Mouse (Mus musculus) E14TG2a.4 (cell line): ENCODE measurements around the gene Megf8.
A peak's percentile ranks its signal among the peaks of the same experiment; 100 is the strongest.

Experiments
- H3K27me3 ChIP-seq: 2 replicates; pipeline ENCODE4 v1.6.1; 2014; ENCODE audit warnings: low read length, control low read depth; ENCODE audit not compliant: insufficient read depth
- H3K36me3 ChIP-seq: 2 replicates; pipeline ENCODE4 v1.6.1; 2014; ENCODE audit warnings: low read length, control low read depth; ENCODE audit not compliant: insufficient read depth
- H3K4me1 ChIP-seq: replicated peaks from 2 replicates; pipeline ENCODE4 v1.6.1; 2014; ENCODE audit warnings: low read depth, low read length, control low read depth
- H3K4me3 ChIP-seq: replicated peaks from 2 replicates; pipeline ENCODE4 v1.5.1; 2014; ENCODE audit warnings: mild to moderate bottlenecking, low read length
- H3K9me3 ChIP-seq: 2 replicates; pipeline ENCODE4 v1.6.1; 2014; ENCODE audit warnings: low read length, control low read depth
- CTCF ChIP-seq: conservative IDR thresholded peaks from 2 replicates; pipeline ENCODE4 v1.5.1; 2014; ENCODE audit warnings: low read length
- NANOG ChIP-seq: IDR thresholded peaks from 2 replicates; pipeline ENCODE4 v1.6.1; 2014; ENCODE audit warnings: borderline replicate concordance, low read length, mixed read lengths
- POU5F1 ChIP-seq: IDR thresholded peaks from 2 replicates; pipeline ENCODE4 v1.6.1; 2014; ENCODE audit warnings: low read length, borderline replicate concordance

Megf8 gene

DNA sequence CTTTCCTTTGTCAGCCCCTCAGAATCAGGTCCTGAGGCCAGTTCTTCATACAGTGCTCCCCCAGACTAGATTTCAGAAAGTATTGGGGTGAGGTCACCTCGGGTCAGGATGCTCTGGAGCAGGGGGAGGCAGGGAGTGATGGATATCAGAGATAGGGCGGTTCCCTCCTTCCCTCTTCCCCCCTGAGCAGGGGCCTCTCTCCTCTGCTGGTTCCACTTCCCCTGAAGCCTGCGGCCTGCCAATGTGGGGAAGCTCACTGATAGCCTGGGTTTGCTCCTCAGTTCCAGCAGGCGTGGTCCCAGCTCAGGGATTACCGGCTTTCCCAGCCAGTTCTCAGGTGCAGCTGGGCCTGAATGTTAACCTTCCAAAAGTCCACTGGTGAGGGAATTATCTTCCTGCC is 33.3 kb upstream of the Megf8 start:
- H3K4me3 ChIP-seq: peak overlapping the region; percentile 91
- H3K4me1 ChIP-seq: peaks cover 78% of the 10 kb centered on the region
- H3K27me3 ChIP-seq: no peaks in the 10 kb centered on the region
- no peak for TF ChIP-seq POU5F1
- TF ChIP-seq NANOG: no peak
- no peak for TF ChIP-seq CTCF
- peaks cover 49% of the 10 kb centered on the region for H3K36me3 ChIP-seq
- no peaks in the 10 kb centered on the region for H3K9me3 ChIP-seq

DNA sequence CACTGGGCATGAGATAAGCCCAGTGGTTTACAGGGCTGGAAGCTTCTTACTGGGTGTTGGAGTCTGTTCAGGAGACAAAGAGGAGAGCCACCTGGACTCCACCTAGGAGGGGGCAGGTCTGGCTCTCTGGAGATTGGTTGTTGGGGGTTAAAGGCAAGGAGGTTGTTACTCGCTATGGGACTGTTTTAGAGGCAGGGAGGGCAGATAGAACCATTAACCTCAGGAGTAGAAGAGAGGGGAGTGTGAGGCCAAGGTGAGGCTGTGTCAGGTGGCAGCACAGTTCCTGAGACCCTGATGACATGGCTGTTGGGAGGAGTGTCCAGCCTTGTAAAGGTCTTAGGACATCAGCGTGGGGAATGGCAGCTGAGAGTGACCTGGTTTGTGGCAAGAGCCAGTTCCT is 32.8 kb upstream of the Megf8 start:
- TF ChIP-seq CTCF (no peak), POU5F1 (no peak), NANOG (no peak)
- peak overlapping the region; percentile 91 for H3K4me3 ChIP-seq
- H3K4me1 ChIP-seq: peaks cover 84% of the 10 kb centered on the region
- H3K9me3 ChIP-seq: no peaks in the 10 kb centered on the region
- H3K27me3 ChIP-seq: no peaks in the 10 kb centered on the region
- H3K36me3 ChIP-seq: peaks cover 54% of the 10 kb centered on the region

GRCm38 (mm10) chr7:25284766-25285165 is 32.2 kb upstream of the Megf8 start:
- TF ChIP-seq CTCF: no peak
- no peak for TF ChIP-seq POU5F1
- TF ChIP-seq NANOG: no peak
- Histone ChIP-seq H3K27me3 (no peaks in the 10 kb centered on the region), H3K4me3 (no peak overlapping the region), H3K4me1 (peaks cover 85% of the 10 kb centered on the region), H3K36me3 (peaks cover 60% of the 10 kb centered on the region), H3K9me3 (no peaks in the 10 kb centered on the region)

DNA sequence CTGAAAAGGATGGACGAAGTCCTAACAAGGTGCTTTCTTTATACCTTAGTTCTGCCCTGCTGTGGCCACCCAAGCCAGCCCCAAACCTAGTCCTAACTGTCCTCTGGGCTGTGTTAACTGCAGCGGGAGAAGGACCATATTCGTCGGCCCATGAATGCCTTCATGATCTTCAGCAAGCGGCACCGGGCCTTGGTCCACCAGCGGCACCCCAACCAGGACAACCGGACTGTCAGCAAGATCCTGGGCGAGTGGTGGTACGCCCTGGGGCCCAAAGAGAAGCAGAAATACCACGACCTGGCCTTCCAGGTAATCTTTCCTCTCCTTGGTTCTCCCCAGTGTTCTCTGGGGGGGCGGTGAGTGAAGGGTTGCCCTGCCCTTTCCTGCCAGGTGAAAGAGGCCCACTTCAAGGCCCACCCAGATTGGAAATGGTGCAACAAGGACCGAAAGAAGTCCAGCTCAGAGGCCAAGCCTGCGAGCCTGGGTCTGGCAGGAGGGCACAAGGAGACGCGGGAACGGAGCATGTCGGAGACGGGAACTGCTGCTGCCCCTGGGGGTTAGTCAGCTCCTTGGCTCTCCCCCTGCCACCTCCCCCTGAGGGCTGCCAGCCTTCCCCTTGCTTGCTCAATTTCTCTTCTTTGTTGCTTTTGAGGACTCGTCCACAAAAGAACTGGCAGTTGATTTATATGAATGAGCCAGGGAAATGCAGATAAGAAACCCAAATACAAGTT is 31.3 kb upstream of the Megf8 start:
- Histone ChIP-seq H3K4me3 (no peak overlapping the region), H3K4me1 (peaks cover 84% of the 10 kb centered on the region), H3K9me3 (no peaks in the 10 kb centered on the region), H3K36me3 (peaks cover 69% of the 10 kb centered on the region), H3K27me3 (no peaks in the 10 kb centered on the region)
- TF ChIP-seq NANOG (no peak), POU5F1 (no peak)

GRCm38 (mm10) chr7:25286989-25287388 is 30.0 kb upstream of the Megf8 start:
- no peak overlapping the region for H3K4me3 ChIP-seq
- no peaks in the 10 kb centered on the region for H3K27me3 ChIP-seq
- H3K9me3 ChIP-seq: no peaks in the 10 kb centered on the region
- H3K36me3 ChIP-seq: peaks cover 82% of the 10 kb centered on the region
- TF ChIP-seq POU5F1: no peak
- no peak for TF ChIP-seq NANOG
- peak; percentile 23; the same call in 1 of the 2 replicates for TF ChIP-seq CTCF
- peaks cover 86% of the 10 kb centered on the region for H3K4me1 ChIP-seq

GRCm38 (mm10) chr7:25288011-25288410 is 29.0 kb upstream of the Megf8 start:
- H3K4me3 ChIP-seq: no peak overlapping the region
- H3K9me3 ChIP-seq: no peaks in the 10 kb centered on the region
- TF ChIP-seq POU5F1 (no peak), NANOG (no peak), CTCF (no peak)
- peaks cover 92% of the 10 kb centered on the region for H3K36me3 ChIP-seq
- H3K4me1 ChIP-seq: peaks cover 93% of the 10 kb centered on the region
- no peaks in the 10 kb centered on the region for H3K27me3 ChIP-seq

GRCm38 (mm10) chr7:25288721-25289120 is 28.2 kb upstream of the Megf8 start:
- Histone ChIP-seq H3K4me1 (peaks cover 93% of the 10 kb centered on the region), H3K36me3 (peaks cover 99% of the 10 kb centered on the region), H3K9me3 (no peaks in the 10 kb centered on the region), H3K4me3 (no peak overlapping the region), H3K27me3 (no peaks in the 10 kb centered on the region)
- no peak for TF ChIP-seq CTCF
- TF ChIP-seq POU5F1: no peak
- TF ChIP-seq NANOG: no peak

DNA sequence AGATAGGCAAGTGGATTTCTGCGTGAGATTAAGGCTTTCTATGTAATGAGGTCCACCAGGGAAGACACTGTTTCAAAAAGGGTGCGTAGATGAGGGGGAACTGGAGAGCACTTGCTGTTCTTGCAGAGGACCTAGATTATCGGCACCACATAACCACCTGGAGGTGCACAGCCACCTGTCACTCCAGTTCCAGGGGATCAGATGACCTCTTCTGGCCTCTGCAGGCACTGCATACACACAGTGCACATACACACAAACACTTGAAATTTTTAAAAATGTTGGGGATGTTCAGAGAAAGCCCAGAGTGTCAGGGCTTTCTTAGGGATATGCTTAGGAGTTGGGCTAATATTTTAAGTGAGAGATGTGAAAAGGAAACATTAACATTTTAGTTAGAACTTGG is 27.0 kb upstream of the Megf8 start:
- H3K27me3 ChIP-seq: no peaks in the 10 kb centered on the region
- no peaks in the 10 kb centered on the region for H3K9me3 ChIP-seq
- H3K4me3 ChIP-seq: no peak overlapping the region
- peaks cover 90% of the 10 kb centered on the region for H3K4me1 ChIP-seq
- peaks cover 100% of the 10 kb centered on the region for H3K36me3 ChIP-seq
- TF ChIP-seq CTCF (peak; percentile 46), POU5F1 (no peak)

DNA sequence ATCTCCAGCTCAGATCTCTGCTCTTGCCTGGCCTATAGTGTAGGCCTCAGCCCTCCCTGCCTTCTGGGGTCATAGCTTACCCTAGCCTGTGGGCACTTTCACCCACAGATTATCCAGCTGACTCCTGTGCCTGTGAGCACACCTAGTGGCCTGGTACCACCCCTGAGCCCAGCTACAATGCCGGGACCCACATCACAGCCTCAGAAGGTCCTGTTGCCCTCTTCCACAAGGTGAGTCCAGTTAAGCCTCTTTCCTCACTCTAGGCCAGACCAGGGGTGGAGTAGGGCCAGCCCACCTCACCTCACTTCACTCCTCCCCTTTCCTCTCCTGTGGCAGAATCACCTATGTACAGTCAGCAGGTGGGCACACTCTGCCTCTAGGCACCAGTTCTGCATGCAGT is 26.5 kb upstream of the Megf8 start:
- no peak for TF ChIP-seq CTCF
- no peak for TF ChIP-seq NANOG
- TF ChIP-seq POU5F1: no peak
- Histone ChIP-seq H3K4me1 (peaks cover 85% of the 10 kb centered on the region), H3K4me3 (peak overlapping the region; percentile 35; the same call in 1 of the 2 replicates), H3K36me3 (peaks cover 100% of the 10 kb centered on the region), H3K27me3 (no peaks in the 10 kb centered on the region), H3K9me3 (no peaks in the 10 kb centered on the region)
